Mouse (Mus musculus) CH12.LX (cell line): ENCODE results near the gene Cldn7. TPM values are rescaled to one million over a fixed set of nuclear protein-coding genes. Genes with fewer than 3 reads are reported as not detected.

ENCODE experiments used
- DNase-seq: peaks from one replicate; pipeline ENCODE4 v3.0.0-alpha.2; 2013; ENCODE audit errors: extremely low read depth
- H3K27ac ChIP-seq: 2 replicates; pipeline ENCODE4 v1.5.1; 2012; ENCODE audit warnings: low read depth, mild to moderate bottlenecking, control low read depth, moderate library complexity; ENCODE audit not compliant: insufficient read depth
- H3K27me3 ChIP-seq: replicated peaks from 2 replicates; pipeline ENCODE3; 2012; ENCODE audit warnings: inconsistent platforms
- H3K36me3 ChIP-seq, 2 experiments: replicated peaks in 1 of 2; 2 replicates each; pipeline versions ENCODE3 to v1.6.1; 2012; ENCODE audit warnings: inconsistent platforms in 1 of 2, low read length in 1 of 2, mild to moderate bottlenecking in 1 of 2, mixed read lengths in 1 of 2, moderate library complexity in 1 of 2; ENCODE audit not compliant: control insufficient read depth in 1 of 2, insufficient read depth in 1 of 2
- H3K4me1 ChIP-seq, 2 experiments: 2 replicates each; pipeline ENCODE4 v1.6.1; 2012; ENCODE audit warnings: inconsistent platforms in 1 of 2, moderate library complexity in 1 of 2; ENCODE audit not compliant: insufficient read depth in 2 of 2, control insufficient read depth in 1 of 2
- H3K4me2 ChIP-seq: 2 replicates; pipeline ENCODE4 v1.6.1; 2012; ENCODE audit warnings: low read depth, mild to moderate bottlenecking, control low read depth; ENCODE audit not compliant: poor library complexity, insufficient read depth, severe bottlenecking
- H3K4me3 ChIP-seq, 3 experiments: fragments of 150-350 bp in 1 of 3; sonication (generic) in 1 of 3; replicated peaks in 1 of 3; 2 replicates each; pipeline versions ENCODE3 to v1.5.1; 2011 to 2012; ENCODE audit warnings: low read depth in 2 of 3, low read length in 2 of 3, mild to moderate bottlenecking in 2 of 3, moderate library complexity in 2 of 3, control low read depth in 1 of 3, improper control_type of control experiment in 1 of 3, inconsistent platforms in 1 of 3, mixed read lengths in 1 of 3; ENCODE audit not compliant: poor library complexity in 1 of 3
- H3K79me2 ChIP-seq: replicated peaks from 2 replicates; pipeline ENCODE4 v1.6.1; 2012; ENCODE audit warnings: mild to moderate bottlenecking, moderate library complexity; ENCODE audit not compliant: control insufficient read depth, poor library complexity, insufficient read depth, severe bottlenecking; ENCODE audit errors: extremely low read depth
- H3K9ac ChIP-seq: 2 replicates; pipeline ENCODE4 v1.6.1; 2012; ENCODE audit warnings: low read depth, mild to moderate bottlenecking, control low read depth, moderate library complexity; ENCODE audit not compliant: insufficient read depth
- H3K9me3 ChIP-seq: replicated peaks from 2 replicates; pipeline ENCODE3; 2012; ENCODE audit warnings: low read length, inconsistent platforms, mixed read lengths
- BHLHE40 ChIP-seq: IDR thresholded peaks from 2 replicates; pipeline ENCODE4 v1.6.1; 2011; ENCODE audit warnings: mild to moderate bottlenecking, low read depth, low read length, improper control_type of control experiment
- CHD1 ChIP-seq: IDR thresholded peaks from 2 replicates; pipeline ENCODE4 v1.6.1; 2012; ENCODE audit warnings: low read depth, low read length, improper control_type of control experiment, inconsistent platforms
- CHD2 ChIP-seq: IDR thresholded peaks from 2 replicates; pipeline ENCODE4 v1.6.1; 2011; ENCODE audit warnings: low read length, improper control_type of control experiment
- CTCF ChIP-seq, 2 experiments: IDR thresholded peaks in 1 of 2; conservative IDR thresholded peaks in 1 of 2; 2 replicates each; pipeline ENCODE4 v1.5.1; 2011 to 2012; ENCODE audit warnings: low read depth in 2 of 2, low read length in 2 of 2, improper control_type of control experiment in 1 of 2, inconsistent platforms in 1 of 2, mild to moderate bottlenecking in 1 of 2, moderate library complexity in 1 of 2
- ELF1 ChIP-seq: IDR thresholded peaks from 2 replicates; pipeline ENCODE4 v1.6.1; 2014; ENCODE audit warnings: low read depth, mild to moderate bottlenecking, inconsistent platforms, low read length, improper control_type of control experiment
- EP300 ChIP-seq: IDR thresholded peaks from 2 replicates; pipeline ENCODE4 v1.6.1; 2011; ENCODE audit warnings: low read length, improper control_type of control experiment
- ETS1 ChIP-seq: conservative IDR thresholded peaks from 2 replicates; pipeline ENCODE4 v1.6.1; 2012; ENCODE audit warnings: low read depth, mild to moderate bottlenecking, inconsistent platforms, low read length, improper control_type of control experiment, moderate library complexity
- GABPA ChIP-seq: IDR thresholded peaks from 2 replicates; pipeline ENCODE4 v1.6.1; 2012; ENCODE audit warnings: low read depth, low read length, improper control_type of control experiment, inconsistent platforms; ENCODE audit not compliant: insufficient replicate concordance
- HCFC1 ChIP-seq: IDR thresholded peaks from 2 replicates; pipeline ENCODE4 v1.6.1; 2012; ENCODE audit warnings: low read depth, mild to moderate bottlenecking, inconsistent platforms, low read length, improper control_type of control experiment
- IRF4 ChIP-seq: IDR thresholded peaks from 2 replicates; pipeline ENCODE4 v1.6.1; 2014; ENCODE audit warnings: low read depth, mild to moderate bottlenecking, inconsistent platforms, low read length, improper control_type of control experiment
- JUN ChIP-seq: IDR thresholded peaks from 2 replicates; pipeline ENCODE4 v1.6.1; 2011; ENCODE audit warnings: low read depth, mild to moderate bottlenecking, low read length, improper control_type of control experiment, moderate library complexity; ENCODE audit not compliant: insufficient read depth
- KAT2A ChIP-seq: IDR thresholded peaks from 2 replicates; pipeline ENCODE4 v1.6.1; 2012; ENCODE audit warnings: low read length, improper control_type of control experiment, inconsistent platforms; ENCODE audit not compliant: insufficient replicate concordance
- MAFK ChIP-seq: IDR thresholded peaks from 2 replicates; pipeline ENCODE4 v1.6.1; 2011; ENCODE audit warnings: low read length, improper control_type of control experiment; ENCODE audit not compliant: insufficient replicate concordance
- MAX ChIP-seq: IDR thresholded peaks from 2 replicates; pipeline ENCODE4 v1.6.1; 2011; ENCODE audit warnings: low read length, improper control_type of control experiment
- MAZ ChIP-seq: IDR thresholded peaks from 2 replicates; pipeline ENCODE4 v1.6.1; 2012; ENCODE audit warnings: low read depth, mild to moderate bottlenecking, inconsistent platforms, low read length, improper control_type of control experiment, moderate library complexity
- MEF2A ChIP-seq: IDR thresholded peaks from 2 replicates; pipeline ENCODE4 v1.6.1; 2014; ENCODE audit warnings: low read depth, mild to moderate bottlenecking, inconsistent platforms, low read length, improper control_type of control experiment, borderline replicate concordance
- MXI1 ChIP-seq: IDR thresholded peaks from 2 replicates; pipeline ENCODE4 v1.6.1; 2011; ENCODE audit warnings: mild to moderate bottlenecking, low read depth, low read length, improper control_type of control experiment
- MYC ChIP-seq: IDR thresholded peaks from 2 replicates; pipeline ENCODE4 v1.6.1; 2011; ENCODE audit warnings: low read depth, mild to moderate bottlenecking, improper control_type of control experiment, low read length
- NELFE ChIP-seq: IDR thresholded peaks from 2 replicates; pipeline ENCODE4 v1.6.1; 2011; ENCODE audit warnings: low read depth, low read length, improper control_type of control experiment
- NRF1 ChIP-seq: IDR thresholded peaks from 2 replicates; pipeline ENCODE4 v1.6.1; 2014; ENCODE audit warnings: low read depth, mild to moderate bottlenecking, inconsistent platforms, low read length, improper control_type of control experiment, moderate library complexity
- PAX5 ChIP-seq: IDR thresholded peaks from 2 replicates; pipeline ENCODE4 v1.6.1; 2012; ENCODE audit warnings: low read length, inconsistent platforms, mixed read lengths
- POLR2A ChIP-seq: IDR thresholded peaks from 2 replicates; pipeline ENCODE4 v1.6.1; 2011; ENCODE audit warnings: low read depth, mild to moderate bottlenecking, improper control_type of control experiment, low read length
- RCOR1 ChIP-seq: conservative IDR thresholded peaks from 2 replicates; pipeline ENCODE4 v1.6.1; 2012; ENCODE audit warnings: low read depth, mild to moderate bottlenecking, inconsistent platforms, low read length, improper control_type of control experiment
- SIN3A ChIP-seq: IDR thresholded peaks from 2 replicates; pipeline ENCODE4 v1.6.1; 2012; ENCODE audit warnings: low read length, improper control_type of control experiment, inconsistent platforms
- TBP ChIP-seq: conservative IDR thresholded peaks from 2 replicates; pipeline ENCODE4 v1.6.1; 2011; ENCODE audit warnings: low read depth, low read length, improper control_type of control experiment
- TCF12 ChIP-seq: IDR thresholded peaks from 2 replicates; pipeline ENCODE4 v1.6.1; 2014; ENCODE audit warnings: low read depth, mild to moderate bottlenecking, inconsistent platforms, low read length, improper control_type of control experiment
- UBTF ChIP-seq: IDR thresholded peaks from 2 replicates; pipeline ENCODE4 v1.6.1; 2012; ENCODE audit warnings: low read depth, mild to moderate bottlenecking, inconsistent platforms, low read length, improper control_type of control experiment, moderate library complexity
- USF1 ChIP-seq: IDR thresholded peaks from 2 replicates; pipeline ENCODE4 v1.6.1; 2014; ENCODE audit warnings: low read depth, mild to moderate bottlenecking, inconsistent platforms, low read length, improper control_type of control experiment
- USF2 ChIP-seq: conservative IDR thresholded peaks from 2 replicates; pipeline ENCODE4 v1.6.1; 2011; ENCODE audit warnings: low read depth, low read length, improper control_type of control experiment
- ZC3H11A ChIP-seq: IDR thresholded peaks from 2 replicates; pipeline ENCODE4 v1.6.1; 2012; ENCODE audit warnings: low read depth, mild to moderate bottlenecking, inconsistent platforms, low read length, improper control_type of control experiment
- ZMIZ1 ChIP-seq: IDR thresholded peaks from 2 replicates; pipeline ENCODE4 v1.6.1; 2012; ENCODE audit warnings: low read depth, mild to moderate bottlenecking, inconsistent platforms, low read length, improper control_type of control experiment
- ZNF384 ChIP-seq: IDR thresholded peaks from 2 replicates; pipeline ENCODE4 v1.6.1; 2012; ENCODE audit warnings: low read depth, low read length, improper control_type of control experiment, inconsistent platforms
- dilution Hi-C: fragments of 300-500 bp; cut with MboI; formaldehyde crosslinking; loops from 2 replicates; pipeline ENCODE4 v1.14.3; 2020; ENCODE audit warnings: low sequenced_read_pairs; ENCODE audit not compliant: extremely low pct_unique_long_range_greater_than_20kb, extremely low pct_ligation_motif_present
- in situ Hi-C: fragments of 300-500 bp; cut with MboI; formaldehyde crosslinking; loops from 3 replicates; pipeline ENCODE4 v1.14.3; 2019; ENCODE audit warnings: low sequenced_read_pairs, low pct_ligation_motif_present, low pct_unique_long_range_greater_than_20kb, mixed read lengths
- polyA plus RNA-seq: library from polyadenylated mRNA; unstranded; fragments of >175 nt; gene quantifications from 2 replicates; pipeline ENCODE4 v1.2.1, GENCODE M21; 2012; ENCODE audit warnings: low read depth; ENCODE audit not compliant: insufficient read length
- total RNA-seq, 2 experiments: library from RNA; depleted of rRNA; stranded (reverse); fragments of 300-350 nt in 1 of 2; fragments of >200 nt in 1 of 2; gene quantifications; 2 replicates each; pipeline ENCODE4 v1.2.3; 2012 to 2014

The Cldn7 gene
- total and polyA plus RNA-seq, 3 experiments, result not detected

GRCm38 (mm10) chr11:69920266-69921031 lies 44.1 kb upstream of the Cldn7 start:
- peak; percentile 66 for DNase-seq
- H3K4me1 ChIP-seq, result peaks cover 17 to 50% of the 10 kb centered on the region in 2 experiments

DNA sequence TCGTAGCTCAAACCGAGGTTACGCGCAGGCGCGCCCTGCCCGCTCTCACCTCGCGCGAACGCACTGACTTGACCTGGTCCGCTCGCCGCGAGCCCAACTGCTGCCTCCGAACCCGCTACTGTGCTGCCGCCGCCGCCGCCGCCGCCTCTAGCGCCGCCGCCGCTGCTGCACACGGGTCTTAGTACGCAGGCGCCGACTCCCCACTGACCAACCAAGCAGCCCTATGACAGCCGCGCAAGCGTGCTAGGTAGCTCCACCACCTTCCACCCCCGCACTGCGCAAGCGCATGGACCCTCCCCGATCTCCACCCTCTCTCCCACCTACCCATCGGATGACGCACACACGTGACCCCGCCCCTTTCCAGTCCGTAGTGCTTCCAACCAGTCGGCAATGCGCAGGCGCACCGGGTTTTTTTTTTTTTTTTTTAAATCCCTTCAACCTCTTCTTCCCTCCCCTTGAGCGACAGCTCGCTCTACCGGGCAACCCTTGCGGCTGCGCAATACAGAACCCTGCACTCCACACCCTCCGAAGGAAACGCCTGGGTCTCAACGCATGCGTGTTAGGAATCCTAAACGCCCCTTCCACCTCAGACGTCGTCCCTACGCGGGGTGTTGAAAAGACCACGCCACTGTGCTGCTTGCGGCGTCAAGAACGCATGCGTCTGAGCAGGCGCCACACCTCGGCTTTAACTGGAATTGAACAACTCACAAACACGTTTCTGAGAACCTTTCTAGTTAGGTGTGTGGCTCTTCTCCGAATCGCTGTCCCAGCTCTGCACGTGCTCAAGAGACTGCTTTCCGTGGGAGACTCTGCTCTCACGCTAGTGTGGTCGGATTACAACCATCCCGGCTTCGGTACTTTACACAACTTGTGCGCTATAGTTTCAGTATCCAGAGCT lies 43.2 kb upstream of the Cldn7 start, which contains the start of gene Eif5a:
Eif5a (minus strand) TSS at position 845 of the 898 bp plus-strand sequence.
- H3K27me3 ChIP-seq, result no peaks in the 10 kb centered on the region
- peak within 1 kb of the TSS; percentile 94 for H3K27ac ChIP-seq
- H3K4me2 ChIP-seq, result peak within 1 kb of the TSS; percentile 94
- in situ Hi-C loops, result no loop called here
- H3K4me1 ChIP-seq, result peaks cover 10 to 41% of the 10 kb centered on the region in 2 experiments
- dilution Hi-C loops, result no loop called here
- H3K79me2 ChIP-seq, result peaks cover 47% of the 10 kb centered on the region
- peak within 1 kb of the TSS; percentile 97 for H3K9ac ChIP-seq
- no peaks in the 10 kb centered on the region for H3K9me3 ChIP-seq
- H3K36me3 ChIP-seq, result peaks cover 26 to 31% of the 10 kb centered on the region in 2 experiments
- H3K4me3 ChIP-seq, result peak within 1 kb of the TSS; percentile 90 to 99 (median 95)
- peak; percentile 100 for DNase-seq
- TF ChIP-seq CTCF (conservative IDR thresholded peaks at IDR 0.05 in 1 of 2, IDR thresholded peaks at IDR 0.05 in 1 of 2; ENCODE audit: low read depth in 2 of 2, low read length in 2 of 2), result peak; percentile 20 to 72; a peak in 3 of 4 replicates
- TF ChIP-seq PAX5, result no peak
- TF ChIP-seq UBTF, result peak; percentile 68; the same call in 1 of the 2 replicates
- TF ChIP-seq ZC3H11A, result no peak
- TF ChIP-seq TCF12, result peak; percentile 85
- no peak for TF ChIP-seq GABPA
- peak; percentile 93 for TF ChIP-seq TBP
- peak; percentile 100 for TF ChIP-seq ZNF384
- TF ChIP-seq USF2, result peak; percentile 92
- TF ChIP-seq RCOR1, result peak; percentile 93
- no peak for TF ChIP-seq EP300
- TF ChIP-seq POLR2A, result peak; percentile 98
- peak; percentile 99 for TF ChIP-seq MXI1
- peak; percentile 85 for TF ChIP-seq NRF1
- peak; percentile 99 for TF ChIP-seq BHLHE40
- TF ChIP-seq MAX, result peak; percentile 99
- TF ChIP-seq ZMIZ1, result peak; percentile 97
- peak; percentile 94 for TF ChIP-seq USF1
- no peak; the same call in 1 of the 2 replicates for TF ChIP-seq CHD1
- TF ChIP-seq SIN3A, result peak; percentile 98
- peak; percentile 38; the same call in 1 of the 2 replicates for TF ChIP-seq JUN
- peak; percentile 99 for TF ChIP-seq NELFE

More at GRCm38 (mm10) chr11:69920266-69921031, 44.1 kb upstream of the Cldn7 start:
- peak overlapping the region; percentile 90 to 99 (median 95) for H3K4me3 ChIP-seq
- no peaks in the 10 kb centered on the region for H3K27me3 ChIP-seq
- in situ Hi-C loops (no loop called here), dilution Hi-C loops (no loop called here)
- peaks cover 36 to 40% of the 10 kb centered on the region in 2 experiments for H3K36me3 ChIP-seq
- H3K4me2 ChIP-seq, result peak overlapping the region; percentile 29; the same call in 1 of the 2 replicates
- H3K79me2 ChIP-seq, result peaks cover 51% of the 10 kb centered on the region
- peak overlapping the region; percentile 97 for H3K9ac ChIP-seq
- peak overlapping the region; percentile 89 for H3K27ac ChIP-seq
- H3K9me3 ChIP-seq, result no peaks in the 10 kb centered on the region
- TF ChIP-seq KAT2A, result no peak
- TF ChIP-seq ZMIZ1, result no peak
- TF ChIP-seq BHLHE40, result peak; percentile 85
- 0 out of 2 replicates have a peak, but pooled peaks have one; percentile 8 for TF ChIP-seq ELF1
- no peak for TF ChIP-seq NELFE
- no peak; the same call in 1 of the 2 replicates for TF ChIP-seq MEF2A
- TF ChIP-seq RCOR1, result no peak
- peak; percentile 82 for TF ChIP-seq MXI1
- peak; percentile 98 for TF ChIP-seq MYC
- TF ChIP-seq USF1, result peak; percentile 27; the same call in 1 of the 2 replicates
- peak; percentile 54 for TF ChIP-seq HCFC1
- TF ChIP-seq ZC3H11A, result no peak
- peak; percentile 12; the same call in 1 of the 2 replicates for TF ChIP-seq IRF4
- TF ChIP-seq MAZ, result 0 out of 2 replicates have a peak, but pooled peaks have one; percentile 26
- TF ChIP-seq MAFK, result no peak
- TF ChIP-seq ETS1, result no peak
- peak; percentile 94 for TF ChIP-seq MAX
- TF ChIP-seq CHD2, result peak; percentile 86
- TF ChIP-seq POLR2A, result no peak
